Comparison of ENCODE assay signal across 22 mouse cellular contexts in genomic region chr19:6226763-6227162, GRCm38 (mm10). TPM values are rescaled to one million over a fixed set of nuclear protein-coding genes. Genes with fewer than 3 reads are reported as not detected.
DNase-seq lines count a peak whose midpoint lies in the region; ATAC-seq and TF ChIP-seq lines count a peak whose summit lies in the region.
"Had no signal": no experiment of that assay in that cellular context is flagged by ENCODE, and none has a peak within 500 bp of the region (broad histone marks: within the 10 kb centered on the region; RNA-seq: fewer than 3 reads in every experiment).

No protein-coding gene starts in this region.

- H3K4me2 ChIP-seq in liver, embryonic 12.5 days: no peak overlapping the region
- H3K4me2 ChIP-seq in liver, embryonic 11.5 days: no peak overlapping the region
- no peak overlapping the region for H3K4me2 ChIP-seq in embryonic facial prominence, embryonic 12.5 days (replicated peaks)
- H3K4me2 ChIP-seq: heart, embryonic 15.5 days; liver, embryonic 13.5 days; neural tube, embryonic 15.5 days had no signal

- 85% methylated on average over 14 of the region's 14 CpGs for WGBS in liver, embryonic 12.5 days (ENCODE audit: insufficient replicate concordance)
- 84% methylated on average over 14 of the region's 14 CpGs for WGBS in liver, embryonic 11.5 days
- WGBS in embryonic facial prominence, embryonic 12.5 days: 89% methylated on average over 14 of the region's 14 CpGs
- WGBS in kidney, adult 2 months: 91% methylated on average over 14 of the region's 14 CpGs

- no peaks in the 10 kb centered on the region; the same call in 1 of the 2 replicates for H3K27me3 ChIP-seq in liver, embryonic 12.5 days (replicated peaks)
- no peaks in the 10 kb centered on the region for H3K27me3 ChIP-seq in liver, embryonic 11.5 days (replicated peaks; ENCODE audit: control insufficient read depth, insufficient read depth, low read length)
- H3K27me3 ChIP-seq in embryonic facial prominence, embryonic 12.5 days: no peaks in the 10 kb centered on the region
- H3K27me3 ChIP-seq in kidney, adult 2 months (replicated peaks; ENCODE audit: control insufficient read depth, insufficient read depth, low read length): no peaks in the 10 kb centered on the region
- H3K27me3 ChIP-seq: heart, embryonic 15.5 days; liver, embryonic 13.5 days; neural tube, embryonic 15.5 days had no signal

- DNase-seq in cerebellum, adult 9-11 months: peak; percentile 38
- no peak for DNase-seq in cerebellum, adult 11 months
- DNase-seq in liver, embryonic 11.5 days (ENCODE audit: low spot score): no peak
- DNase-seq in adrenal gland, postnatal 14 days: peak; percentile 78
- DNase-seq in kidney, postnatal 10 days: no peak
- DNase-seq in kidney, adult 2 months: no peak
- DNase-seq: B cell, adult 2 months; gastrocnemius, postnatal 10 days; heart, adult 18-20 months; kidney, adult 18-20 months; liver, embryonic 13.5 days; thymus, postnatal 14 days had no signal

- H3K4me3 ChIP-seq in liver, embryonic 12.5 days: no peak overlapping the region
- no peak overlapping the region for H3K4me3 ChIP-seq in liver, embryonic 11.5 days (ENCODE audit: low read depth, low read length)
- no peak overlapping the region for H3K4me3 ChIP-seq in embryonic facial prominence, embryonic 12.5 days
- H3K4me3 ChIP-seq in kidney, adult 2 months (ENCODE audit: insufficient read depth, low read depth, low read length): no peak overlapping the region
- H3K4me3 ChIP-seq: heart, embryonic 15.5 days; hindbrain, embryonic 10.5 days; liver, embryonic 13.5 days; megakaryocyte, embryonic 14.5 days; neural tube, embryonic 15.5 days had no signal

- no peaks in the 10 kb centered on the region for H3K9me3 ChIP-seq in liver, embryonic 12.5 days (replicated peaks)
- no peaks in the 10 kb centered on the region for H3K9me3 ChIP-seq in liver, embryonic 11.5 days (ENCODE audit: control insufficient read depth, low read length)
- H3K9me3 ChIP-seq in embryonic facial prominence, embryonic 12.5 days: no peaks in the 10 kb centered on the region
- H3K9me3 ChIP-seq: heart, embryonic 15.5 days; hindbrain, embryonic 10.5 days; liver, embryonic 13.5 days; megakaryocyte, embryonic 14.5 days; neural tube, embryonic 15.5 days had no signal

- peaks cover 16% of the 10 kb centered on the region for H3K36me3 ChIP-seq in liver, embryonic 12.5 days
- H3K36me3 ChIP-seq in liver, embryonic 11.5 days (ENCODE audit: control insufficient read depth, insufficient read depth, low read length): peaks cover 4% of the 10 kb centered on the region; the same call in 1 of the 2 replicates
- peaks cover 42% of the 10 kb centered on the region for H3K36me3 ChIP-seq in embryonic facial prominence, embryonic 12.5 days
- no peaks in the 10 kb centered on the region for H3K36me3 ChIP-seq in kidney, adult 2 months (ENCODE audit: control insufficient read depth, insufficient read depth, low read length)

- peaks cover 7% of the 10 kb centered on the region for H3K4me1 ChIP-seq in liver, embryonic 12.5 days
- no peaks in the 10 kb centered on the region for H3K4me1 ChIP-seq in liver, embryonic 11.5 days (replicated peaks; ENCODE audit: control insufficient read depth, insufficient read depth, low read length)
- H3K4me1 ChIP-seq in embryonic facial prominence, embryonic 12.5 days: peaks cover 5% of the 10 kb centered on the region; the same call in 1 of the 2 replicates
- no peaks in the 10 kb centered on the region for H3K4me1 ChIP-seq in kidney, adult 2 months (ENCODE audit: control insufficient read depth, insufficient read depth, low read length)
- H3K4me1 ChIP-seq: heart, embryonic 15.5 days; neural tube, embryonic 15.5 days had no signal

- TF ChIP-seq CTCF in kidney, adult 2 months (conservative IDR thresholded peaks at IDR 0.05; ENCODE audit: insufficient read depth, insufficient read length, low read depth, low read length): no peak

- ATAC-seq in liver, embryonic 12.5 days: 0 out of 2 replicates have a peak, but pooled peaks have one; percentile 13
- ATAC-seq in liver, embryonic 11.5 days (replicated peaks; ENCODE audit: low FRiP score): no peak
- 0 out of 2 replicates have a peak, but pooled peaks have one; percentile 13 for ATAC-seq in embryonic facial prominence, embryonic 12.5 days (ENCODE audit: insufficient number of reproducible peaks, insufficient read depth, low FRiP score, low TSS enrichment)

- no peak overlapping the region for H3K9ac ChIP-seq in liver, embryonic 12.5 days
- no peak overlapping the region for H3K9ac ChIP-seq in liver, embryonic 11.5 days (ENCODE audit: low read depth, low read length)
- no peak overlapping the region for H3K9ac ChIP-seq in embryonic facial prominence, embryonic 12.5 days
- H3K9ac ChIP-seq: heart, embryonic 15.5 days; liver, embryonic 13.5 days; neural tube, embryonic 15.5 days had no signal

- no peak overlapping the region for H3K27ac ChIP-seq in liver, embryonic 12.5 days
- no peak overlapping the region for H3K27ac ChIP-seq in liver, embryonic 11.5 days (ENCODE audit: low read depth, low read length)
- no peak overlapping the region for H3K27ac ChIP-seq in embryonic facial prominence, embryonic 12.5 days
- no peak overlapping the region for H3K27ac ChIP-seq in kidney, adult 2 months (ENCODE audit: insufficient read depth, low read depth, low read length)
- H3K27ac ChIP-seq: heart, embryonic 15.5 days; liver, embryonic 13.5 days; neural tube, embryonic 15.5 days had no signal

- no peak for TF ChIP-seq POLR2A in kidney, adult 2 months (IDR thresholded peaks at IDR 0.05; ENCODE audit: low read depth, low read length)

RNA-seq across cellular contexts. Expression of gene Gpha2, which starts 0.6 kb away (rescaled TPM):
- not detected in 2 replicates for polyA plus RNA-seq in liver, embryonic 12.5 days (2016; fragmentation: Nextera tagmentation; extraction: Ambion mirVana)
- polyA plus RNA-seq in liver, embryonic 11.5 days (2014; fragmentation: Nextera tagmentation; extraction: Ambion mirVana): 0.70 TPM in 1 of 2 replicates, not detected in the other
- 19.6 and 20.2 TPM in 2 replicates for total RNA-seq in adrenal gland, postnatal 14 days (2021)
- polyA plus RNA-seq in embryonic facial prominence, embryonic 12.5 days (2016; fragmentation: Nextera tagmentation; extraction: Ambion mirVana): 2.3 and 3.1 TPM in 2 replicates
- 0.16 and 0.65 TPM in 2 replicates for polyA plus RNA-seq in kidney, adult 2 months (2012; rRNA removed)
- total RNA-seq: gastrocnemius, postnatal 10 days; heart, adult 18-20 months; layer of hippocampus, postnatal 14 days; left cerebral cortex, postnatal 10 days had no signal
- polyA plus RNA-seq: cerebellum, adult 2 months; heart, embryonic 15.5 days; hindbrain, embryonic 10.5 days; neural tube, embryonic 15.5 days had no signal

RNA-seq across cellular contexts. Expression of gene Ppp2r5b, which starts 8.9 kb away (rescaled TPM):
- 6.4 TPM in 2 replicates for polyA plus RNA-seq in liver, embryonic 12.5 days (2016; fragmentation: Nextera tagmentation; extraction: Ambion mirVana)
- 10.5 and 12.0 TPM in 2 replicates for polyA plus RNA-seq in liver, embryonic 11.5 days (2014; fragmentation: Nextera tagmentation; extraction: Ambion mirVana)
- total RNA-seq in adrenal gland, postnatal 14 days (2021): 64.8 and 67.0 TPM in 2 replicates
- 34.5 and 40.1 TPM in 2 replicates for polyA plus RNA-seq in embryonic facial prominence, embryonic 12.5 days (2016; fragmentation: Nextera tagmentation; extraction: Ambion mirVana)
- 32.1 and 36.5 TPM in 2 replicates for polyA plus RNA-seq in kidney, adult 2 months (2012; rRNA removed)

RNA-seq across cellular contexts. Expression of gene Atg2a, which starts 14.7 kb away (rescaled TPM):
- polyA plus RNA-seq in liver, embryonic 12.5 days (2016; fragmentation: Nextera tagmentation; extraction: Ambion mirVana): 7.1 and 8.2 TPM in 2 replicates
- 10.4 and 13.5 TPM in 2 replicates for polyA plus RNA-seq in liver, embryonic 11.5 days (2014; fragmentation: Nextera tagmentation; extraction: Ambion mirVana)
- total RNA-seq in adrenal gland, postnatal 14 days (2021): 27.5 and 30.6 TPM in 2 replicates
- 11.7 and 12.0 TPM in 2 replicates for polyA plus RNA-seq in embryonic facial prominence, embryonic 12.5 days (2016; fragmentation: Nextera tagmentation; extraction: Ambion mirVana)
- polyA plus RNA-seq in kidney, adult 2 months (2012; rRNA removed): 27.4 and 33.2 TPM in 2 replicates

RNA-seq across cellular contexts. Expression of gene Majin, which starts 42.6 kb away (rescaled TPM):
- not detected in 2 replicates for polyA plus RNA-seq in liver, embryonic 12.5 days (2016; fragmentation: Nextera tagmentation; extraction: Ambion mirVana)
- polyA plus RNA-seq in liver, embryonic 11.5 days (2014; fragmentation: Nextera tagmentation; extraction: Ambion mirVana): not detected in 2 replicates
- total RNA-seq in adrenal gland, postnatal 14 days (2021): 1.0 and 1.2 TPM in 2 replicates
- not detected in 2 replicates for polyA plus RNA-seq in embryonic facial prominence, embryonic 12.5 days (2016; fragmentation: Nextera tagmentation; extraction: Ambion mirVana)
- polyA plus RNA-seq in kidney, adult 2 months (2012; rRNA removed): 0.16 and 0.28 TPM in 2 replicates
- total RNA-seq: gastrocnemius, postnatal 10 days; heart, adult 18-20 months; layer of hippocampus, postnatal 14 days; left cerebral cortex, postnatal 10 days had no signal
- polyA plus RNA-seq: brain, embryonic 14.5 days; heart, embryonic 15.5 days; liver, embryonic 13.5 days; neural tube, embryonic 15.5 days had no signal

RNA-seq across cellular contexts. Expression of gene Ehd1, which starts 49.8 kb away (rescaled TPM):
- 85.4 and 91.9 TPM in 2 replicates for polyA plus RNA-seq in liver, embryonic 12.5 days (2016; fragmentation: Nextera tagmentation; extraction: Ambion mirVana)
- polyA plus RNA-seq in liver, embryonic 11.5 days (2014; fragmentation: Nextera tagmentation; extraction: Ambion mirVana): 96.5 and 105 TPM in 2 replicates
- 116 and 118 TPM in 2 replicates for total RNA-seq in adrenal gland, postnatal 14 days (2021)
- 76.6 and 77.6 TPM in 2 replicates for polyA plus RNA-seq in embryonic facial prominence, embryonic 12.5 days (2016; fragmentation: Nextera tagmentation; extraction: Ambion mirVana)
- polyA plus RNA-seq in kidney, adult 2 months (2012; rRNA removed): 224 and 317 TPM in 2 replicates

Comparison
In these comparisons a context has a peak if more than half of its experiments do, and no peak if none do; other contexts are left out.
1. DNase-seq: peak in cerebellum, adult 9-11 months (single experiment) and adrenal gland, postnatal 14 days (single experiment); none in cerebellum, adult 11 months (single experiment), liver, embryonic 11.5 days (single experiment), kidney, postnatal 10 days (single experiment) and kidney, adult 2 months (single experiment).